Mouse (Mus musculus): ENCODE data around the gene Obsl1. TPM values are rescaled to one million over a fixed set of nuclear protein-coding genes. Genes with fewer than 3 reads are reported as not detected.

Gene Obsl1
- polyA plus RNA-seq, 1 experiment = 6.4 TPM

DNA sequence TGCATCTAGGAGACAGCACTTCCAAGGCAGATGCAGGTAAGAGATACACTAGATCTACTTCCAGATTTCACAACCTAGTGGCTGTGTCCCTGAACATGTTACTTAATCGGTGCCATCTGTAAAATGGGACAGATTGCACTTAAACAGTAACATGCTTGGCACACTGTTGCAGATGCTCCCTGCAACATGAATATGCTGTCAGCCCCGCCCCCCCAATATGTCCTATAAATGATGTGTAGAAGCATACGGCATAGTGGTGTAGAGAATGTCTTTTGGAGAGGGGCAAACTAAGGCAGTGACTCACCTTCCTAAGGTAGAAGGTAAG lies 28.3 kb downstream of the Obsl1 start:
- WGBS = 48% methylated on average over 3 of the region's 3 CpGs
- no peak overlapping the region for H3K4me3 ChIP-seq (ENCODE audit: insufficient read depth, low read depth, low read length)
- H3K4me1 ChIP-seq (ENCODE audit: control insufficient read depth, insufficient read depth, low read length) = peaks cover 8% of the 10 kb centered on the region; the same call in 1 of the 2 replicates
- no peaks in the 10 kb centered on the region for H3K27me3 ChIP-seq (replicated peaks; ENCODE audit: control insufficient read depth, insufficient read depth, low read length)
- no peaks in the 10 kb centered on the region for H3K36me3 ChIP-seq (ENCODE audit: control insufficient read depth, insufficient read depth, low read length)
- TF ChIP-seq CTCF (conservative IDR thresholded peaks at IDR 0.05; ENCODE audit: insufficient read depth, insufficient read length, low read depth, low read length) = no peak
- TF ChIP-seq POLR2A (IDR thresholded peaks at IDR 0.05; ENCODE audit: low read depth, low read length) = no peak
- DNase-seq = no peak
- no peak overlapping the region for H3K27ac ChIP-seq (ENCODE audit: insufficient read depth, low read depth, low read length)

DNA sequence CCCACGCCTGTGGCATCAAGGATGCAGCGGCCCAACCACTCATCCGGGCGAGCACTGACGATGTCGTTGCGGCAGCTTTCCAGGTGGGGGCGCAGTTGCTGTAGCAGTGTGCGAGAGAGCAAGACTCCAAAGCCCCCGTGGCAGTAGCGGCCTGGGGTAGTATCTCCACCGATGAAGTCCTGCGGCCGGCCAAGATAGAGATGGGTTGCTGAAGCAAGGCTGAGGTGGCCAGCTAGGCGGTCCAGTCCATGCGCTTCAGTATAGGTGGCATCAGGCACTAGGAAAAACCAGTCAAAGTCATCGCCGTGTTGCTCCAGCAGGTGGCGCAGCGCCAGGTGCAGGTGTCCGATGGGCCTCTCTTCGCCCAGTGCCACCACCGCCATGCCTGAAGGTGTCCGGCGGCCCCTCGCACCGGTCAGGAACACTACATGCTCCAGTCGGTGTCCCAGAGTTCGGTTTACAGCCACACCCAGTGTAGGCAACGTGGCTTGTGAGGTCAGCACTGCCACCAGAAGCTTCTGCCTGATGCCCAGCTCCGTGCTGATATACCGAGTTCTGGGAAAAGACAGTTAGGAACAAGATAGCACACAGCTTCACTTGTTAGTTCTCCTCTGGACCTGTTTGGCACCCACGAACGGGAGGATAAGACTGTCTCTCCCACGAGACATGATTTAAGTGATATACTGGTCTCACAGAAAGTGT lies 28.8 kb downstream of the Obsl1 start:
- DNase-seq = peak; percentile 92
- Histone ChIP-seq H3K27ac (ENCODE audit: insufficient read depth, low read depth, low read length) (no peak overlapping the region), H3K36me3 (ENCODE audit: control insufficient read depth, insufficient read depth, low read length) (no peaks in the 10 kb centered on the region), H3K27me3 (replicated peaks; ENCODE audit: control insufficient read depth, insufficient read depth, low read length) (no peaks in the 10 kb centered on the region), H3K4me1 (ENCODE audit: control insufficient read depth, insufficient read depth, low read length) (peaks cover 8% of the 10 kb centered on the region; the same call in 1 of the 2 replicates), H3K4me3 (ENCODE audit: insufficient read depth, low read depth, low read length) (peak overlapping the region; percentile 0; the same call in 1 of the 2 replicates)
- TF ChIP-seq CTCF (conservative IDR thresholded peaks at IDR 0.05; ENCODE audit: insufficient read depth, insufficient read length, low read depth, low read length) (peak; percentile 65), POLR2A (IDR thresholded peaks at IDR 0.05; ENCODE audit: low read depth, low read length) (no peak)
- WGBS = 13% methylated on average over 35 of the region's 35 CpGs

DNA sequence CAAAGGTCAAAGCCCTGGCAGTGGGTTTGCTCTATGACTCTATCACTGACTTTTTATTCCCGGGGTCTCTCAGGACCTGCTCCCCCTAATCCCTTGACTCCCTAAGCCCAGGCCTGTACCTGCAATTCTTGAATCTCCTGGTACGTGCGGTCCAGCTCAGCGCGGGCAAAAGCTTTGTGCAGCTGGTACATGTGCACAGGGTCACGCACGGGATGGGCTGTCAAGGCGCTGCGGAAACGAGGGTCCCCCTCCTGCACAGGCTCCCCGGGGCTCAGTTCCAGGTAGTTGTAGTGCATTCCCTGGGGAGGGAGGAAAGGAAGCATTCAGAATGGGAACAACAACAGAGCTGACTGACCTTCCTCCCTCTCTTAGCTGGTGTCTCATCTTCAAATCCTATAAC lies 29.8 kb downstream of the Obsl1 start:
- Histone ChIP-seq H3K36me3 (ENCODE audit: control insufficient read depth, insufficient read depth, low read length) (no peaks in the 10 kb centered on the region), H3K4me3 (ENCODE audit: insufficient read depth, low read depth, low read length) (no peak overlapping the region), H3K4me1 (ENCODE audit: control insufficient read depth, insufficient read depth, low read length) (peaks cover 8% of the 10 kb centered on the region; the same call in 1 of the 2 replicates), H3K27me3 (replicated peaks; ENCODE audit: control insufficient read depth, insufficient read depth, low read length) (no peaks in the 10 kb centered on the region), H3K27ac (ENCODE audit: insufficient read depth, low read depth, low read length) (no peak overlapping the region)
- no peak for DNase-seq
- TF ChIP-seq POLR2A (IDR thresholded peaks at IDR 0.05; ENCODE audit: low read depth, low read length) (no peak), CTCF (conservative IDR thresholded peaks at IDR 0.05; ENCODE audit: insufficient read depth, insufficient read length, low read depth, low read length) (no peak)
- 95% methylated on average over 11 of the region's 11 CpGs for WGBS

DNA sequence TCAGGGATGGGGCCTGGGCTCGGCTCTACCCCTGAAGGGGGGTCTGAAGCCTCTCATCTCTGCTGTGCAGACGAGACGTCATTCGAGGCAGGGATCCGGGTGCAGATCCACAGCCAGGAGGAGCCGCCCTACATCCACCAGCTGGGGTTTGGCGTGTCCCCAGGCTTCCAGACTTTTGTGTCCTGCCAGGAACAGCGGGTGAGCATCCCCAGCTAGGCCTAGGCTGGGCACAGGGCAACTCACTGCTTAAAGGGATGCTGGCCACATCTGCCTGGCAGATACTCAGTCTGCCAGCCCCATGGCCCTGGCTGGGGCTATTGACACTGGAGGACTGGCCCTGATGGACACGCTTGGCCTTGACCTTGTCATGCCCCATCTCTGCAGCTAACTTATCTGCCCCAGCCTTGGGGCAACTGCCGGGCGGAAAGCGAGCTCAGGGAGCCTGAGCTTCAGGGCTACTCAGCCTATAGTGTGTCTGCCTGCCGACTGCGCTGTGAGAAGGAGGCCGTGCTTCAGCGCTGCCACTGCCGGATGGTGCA lies 36.9 kb downstream of the Obsl1 start:
- Histone ChIP-seq H3K36me3 (ENCODE audit: control insufficient read depth, insufficient read depth, low read length) (no peaks in the 10 kb centered on the region), H3K27ac (ENCODE audit: insufficient read depth, low read depth, low read length) (no peak overlapping the region), H3K4me1 (ENCODE audit: control insufficient read depth, insufficient read depth, low read length) (no peaks in the 10 kb centered on the region), H3K4me3 (ENCODE audit: insufficient read depth, low read depth, low read length) (no peak overlapping the region), H3K27me3 (replicated peaks; ENCODE audit: control insufficient read depth, insufficient read depth, low read length) (no peaks in the 10 kb centered on the region)
- WGBS = 80% methylated on average over 17 of the region's 17 CpGs
- no peak for DNase-seq
- no peak for TF ChIP-seq CTCF (conservative IDR thresholded peaks at IDR 0.05; ENCODE audit: insufficient read depth, insufficient read length, low read depth, low read length)
- no peak for TF ChIP-seq POLR2A (IDR thresholded peaks at IDR 0.05; ENCODE audit: low read depth, low read length)

DNA sequence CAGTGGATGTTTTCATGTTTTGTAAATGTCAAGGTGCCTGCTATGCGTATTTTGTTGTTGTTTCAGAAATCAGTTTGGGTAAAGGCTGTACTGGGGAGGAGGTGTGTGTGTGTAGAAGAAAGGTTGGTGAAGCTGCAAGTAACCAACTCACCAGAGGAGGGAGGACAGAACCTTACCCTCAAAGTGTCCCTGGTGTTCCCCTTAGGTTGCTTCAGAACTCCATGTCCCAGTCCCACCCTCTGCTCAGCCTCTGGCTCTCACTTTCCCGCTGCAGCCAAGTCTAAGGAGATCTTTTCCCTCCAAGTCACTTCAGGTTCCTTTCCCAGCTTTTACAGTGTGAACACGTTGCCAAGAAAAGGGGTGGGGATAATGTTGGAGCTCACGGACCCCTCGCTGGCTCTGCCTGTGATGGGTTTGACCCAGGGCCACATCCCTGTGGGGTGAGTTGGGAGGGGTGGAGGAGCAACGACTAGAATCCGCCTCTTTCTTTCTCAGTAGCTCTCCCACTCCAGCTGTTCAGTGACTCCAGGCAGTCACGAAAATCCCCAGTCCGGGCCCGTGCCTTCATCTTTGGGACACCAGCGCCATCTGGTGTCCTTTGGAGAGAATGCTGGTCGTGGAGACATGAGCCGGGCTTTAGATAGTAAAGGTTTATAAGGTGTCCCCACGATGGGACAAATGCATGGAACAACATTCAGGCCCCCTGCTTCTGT lies 38.9 kb downstream of the Obsl1 start:
- no peaks in the 10 kb centered on the region for H3K27me3 ChIP-seq (replicated peaks; ENCODE audit: control insufficient read depth, insufficient read depth, low read length)
- TF ChIP-seq CTCF (conservative IDR thresholded peaks at IDR 0.05; ENCODE audit: insufficient read depth, insufficient read length, low read depth, low read length) = peak; percentile 87
- TF ChIP-seq POLR2A (IDR thresholded peaks at IDR 0.05; ENCODE audit: low read depth, low read length) = no peak
- H3K36me3 ChIP-seq (ENCODE audit: control insufficient read depth, insufficient read depth, low read length) = no peaks in the 10 kb centered on the region
- H3K4me1 ChIP-seq (ENCODE audit: control insufficient read depth, insufficient read depth, low read length) = no peaks in the 10 kb centered on the region
- no peak overlapping the region for H3K4me3 ChIP-seq (ENCODE audit: insufficient read depth, low read depth, low read length)
- H3K27ac ChIP-seq (ENCODE audit: insufficient read depth, low read depth, low read length) = no peak overlapping the region
- DNase-seq = peak; percentile 78
- 11% methylated on average over 14 of the region's 14 CpGs for WGBS

DNA sequence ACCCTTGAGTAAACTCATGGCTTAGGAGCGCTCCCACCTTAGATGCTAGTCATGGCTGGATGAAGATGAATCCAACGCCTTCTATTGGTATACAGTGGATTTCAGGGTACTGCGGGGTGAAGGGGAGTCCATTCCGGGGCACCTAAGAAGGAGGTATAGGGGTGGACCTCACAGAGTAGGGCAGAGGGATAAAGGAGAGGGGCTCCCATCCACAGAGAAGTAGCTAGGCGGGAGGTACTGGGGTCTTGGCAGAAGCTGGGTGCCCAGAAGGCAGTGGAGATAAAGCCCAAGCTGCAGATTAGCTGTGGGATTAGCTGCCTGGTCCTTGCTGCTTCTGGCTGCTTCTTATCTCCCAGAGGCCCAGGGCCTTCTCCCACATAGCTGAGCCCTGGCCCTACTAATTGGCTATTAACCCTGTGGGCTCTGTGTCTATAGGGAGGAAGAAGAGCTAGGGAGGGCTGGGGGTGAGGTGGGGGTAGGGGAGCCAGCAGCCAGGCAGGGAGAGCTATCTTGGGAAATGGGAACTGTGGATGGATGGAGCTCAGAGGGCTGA lies 42.5 kb downstream of the Obsl1 start:
- TF ChIP-seq POLR2A (IDR thresholded peaks at IDR 0.05; ENCODE audit: low read depth, low read length) (no peak), CTCF (conservative IDR thresholded peaks at IDR 0.05; ENCODE audit: insufficient read depth, insufficient read length, low read depth, low read length) (no peak)
- Histone ChIP-seq H3K27me3 (replicated peaks; ENCODE audit: control insufficient read depth, insufficient read depth, low read length) (no peaks in the 10 kb centered on the region), H3K4me3 (ENCODE audit: insufficient read depth, low read depth, low read length) (no peak overlapping the region), H3K36me3 (ENCODE audit: control insufficient read depth, insufficient read depth, low read length) (no peaks in the 10 kb centered on the region), H3K4me1 (ENCODE audit: control insufficient read depth, insufficient read depth, low read length) (no peaks in the 10 kb centered on the region), H3K27ac (ENCODE audit: insufficient read depth, low read depth, low read length) (no peak overlapping the region)
- WGBS = 82% methylated on average over 5 of the region's 5 CpGs
- no peak for DNase-seq

DNA sequence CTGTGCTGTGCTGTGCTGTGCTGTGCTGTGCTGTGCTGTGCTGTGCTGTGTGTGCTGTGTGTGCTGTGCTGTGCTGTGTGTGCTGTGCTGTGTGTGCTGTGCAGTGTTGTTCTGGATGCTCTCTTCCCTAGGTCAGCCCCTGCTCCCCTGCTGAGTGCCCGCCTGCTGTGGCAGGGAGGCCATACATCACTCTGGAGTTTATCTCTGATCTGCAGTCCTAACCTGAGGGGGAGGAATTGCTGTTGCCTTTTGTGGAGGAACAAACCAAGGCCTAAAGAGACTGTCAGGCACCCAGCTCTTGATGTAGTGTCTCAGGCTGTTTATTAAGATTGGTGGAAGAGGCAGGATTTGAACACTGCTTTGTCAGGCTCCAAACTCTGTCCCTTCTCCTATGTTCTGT lies 43.6 kb downstream of the Obsl1 start:
- 81% methylated on average over 1 of the region's 1 CpGs for WGBS
- no peaks in the 10 kb centered on the region for H3K27me3 ChIP-seq (replicated peaks; ENCODE audit: control insufficient read depth, insufficient read depth, low read length)
- no peaks in the 10 kb centered on the region for H3K36me3 ChIP-seq (ENCODE audit: control insufficient read depth, insufficient read depth, low read length)
- H3K4me3 ChIP-seq (ENCODE audit: insufficient read depth, low read depth, low read length) = no peak overlapping the region
- no peaks in the 10 kb centered on the region for H3K4me1 ChIP-seq (ENCODE audit: control insufficient read depth, insufficient read depth, low read length)
- TF ChIP-seq CTCF (conservative IDR thresholded peaks at IDR 0.05; ENCODE audit: insufficient read depth, insufficient read length, low read depth, low read length) = no peak
- TF ChIP-seq POLR2A (IDR thresholded peaks at IDR 0.05; ENCODE audit: low read depth, low read length) = no peak
- no peak overlapping the region for H3K27ac ChIP-seq (ENCODE audit: insufficient read depth, low read depth, low read length)
- DNase-seq = no peak
